Mouse (Mus musculus) heart, adult 8-10 months (tissue): Measurements from ENCODE around the gene Slc47a2. TPM values are rescaled to one million over a fixed set of nuclear protein-coding genes. Genes with fewer than 3 reads are reported as not detected.

ENCODE experiments used
- DNase-seq: peaks from one replicate; pipeline ENCODE4 v3.0.0; 2022; ENCODE audit warnings: low spot score
- total RNA-seq, 4 experiments: library from RNA; stranded (reverse); gene quantifications; 2 replicates each; pipeline ENCODE4 v1.2.4; 2022

Slc47a2 gene
- total RNA-seq, 4 experiments from 2014 or later: 0.09 to 0.14 (median 0.13) TPM; not detected in 1

- DNase-seq: no peak
These were observed 59.1 kb downstream of the Slc47a2 start for GRCm38 (mm10) chr11:61283414-61284049.

GRCm38 (mm10) chr11:61278445-61279077 is 64.1 kb downstream of the Slc47a2 start:
- DNase-seq: no peak

GRCm38 (mm10) chr11:61277937-61278336 is 64.7 kb downstream of the Slc47a2 start:
- no peak for DNase-seq

GRCm38 (mm10) chr11:61276482-61276881 is 66.2 kb downstream of the Slc47a2 start:
- no peak for DNase-seq

DNA sequence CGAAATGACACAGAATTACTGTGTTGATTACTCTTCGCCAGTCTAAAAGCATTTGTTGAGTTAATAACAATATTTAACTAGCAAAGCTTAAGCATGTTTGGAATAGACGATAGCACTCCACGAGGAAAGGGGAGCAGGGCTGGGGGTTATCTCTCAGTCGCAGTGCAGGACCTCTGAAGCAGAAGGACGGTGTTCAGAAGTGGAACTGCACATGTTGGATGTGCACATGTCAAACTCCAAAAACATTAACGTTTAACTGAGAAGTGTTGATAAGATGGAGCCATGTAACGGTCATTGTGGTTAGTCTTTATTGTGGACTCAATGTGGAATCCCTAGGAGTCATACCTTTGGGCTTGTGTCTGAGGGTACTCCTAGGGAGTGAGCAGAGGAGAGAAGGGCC is 67.6 kb downstream of the Slc47a2 start:
- no peak for DNase-seq

DNA sequence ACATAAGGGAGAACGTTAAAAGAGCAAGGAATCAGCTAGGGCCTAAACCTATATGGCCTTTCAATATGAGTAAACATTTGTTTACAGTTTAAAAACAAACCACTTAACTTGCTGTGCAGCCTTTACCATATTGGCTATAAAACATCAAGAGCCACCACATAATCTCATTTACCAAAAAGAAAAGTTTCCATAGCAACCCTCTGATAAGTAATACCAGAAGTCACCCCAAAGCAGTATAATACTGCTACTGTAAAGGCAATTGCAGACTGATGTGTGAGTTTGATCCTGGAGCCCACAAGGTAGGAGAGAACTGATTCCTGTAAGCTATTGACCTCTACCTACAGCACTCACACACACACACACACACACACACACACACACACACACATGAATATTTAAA is 68.2 kb downstream of the Slc47a2 start:
- DNase-seq: no peak

GRCm38 (mm10) chr11:61273928-61274327 is 68.7 kb downstream of the Slc47a2 start:
- no peak for DNase-seq

GRCm38 (mm10) chr11:61271612-61272011 is 71.0 kb downstream of the Slc47a2 start:
- DNase-seq: no peak

- no peak for DNase-seq
These were observed 72.3 kb downstream of the Slc47a2 start for GRCm38 (mm10) chr11:61270406-61270805.

GRCm38 (mm10) chr11:61268626-61269349 is 73.9 kb downstream of the Slc47a2 start:
- DNase-seq: no peak

GRCm38 (mm10) chr11:61266551-61267533 is 75.8 kb downstream of the Slc47a2 start, which contains the start of gene Aldh3a2:
Gene Aldh3a2, minus strand, starts transcription at chr11:61267464.
- peak; percentile 95 for DNase-seq

DNA sequence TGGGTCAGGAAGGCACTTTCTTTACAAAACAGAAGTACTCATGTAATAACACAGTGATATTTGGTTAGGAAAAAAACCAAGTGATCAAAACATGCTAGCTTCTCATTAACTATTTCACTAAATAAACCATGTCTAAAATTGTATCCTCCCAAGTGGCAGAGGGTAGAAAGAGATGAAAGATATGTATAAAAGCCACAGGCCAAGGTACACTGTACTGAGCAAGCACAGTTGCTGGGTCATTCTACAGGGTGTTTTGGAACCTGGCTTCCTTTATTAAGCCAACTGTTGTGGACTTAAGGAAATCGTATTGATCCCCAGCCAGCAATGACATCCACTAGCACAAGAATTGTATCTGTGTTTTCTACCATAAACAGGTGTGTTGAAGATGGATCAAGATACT is 78.8 kb downstream of the Slc47a2 start:
- DNase-seq: no peak

- no peak for DNase-seq
These were observed 80.1 kb downstream of the Slc47a2 start for GRCm38 (mm10) chr11:61262516-61262915.

DNA sequence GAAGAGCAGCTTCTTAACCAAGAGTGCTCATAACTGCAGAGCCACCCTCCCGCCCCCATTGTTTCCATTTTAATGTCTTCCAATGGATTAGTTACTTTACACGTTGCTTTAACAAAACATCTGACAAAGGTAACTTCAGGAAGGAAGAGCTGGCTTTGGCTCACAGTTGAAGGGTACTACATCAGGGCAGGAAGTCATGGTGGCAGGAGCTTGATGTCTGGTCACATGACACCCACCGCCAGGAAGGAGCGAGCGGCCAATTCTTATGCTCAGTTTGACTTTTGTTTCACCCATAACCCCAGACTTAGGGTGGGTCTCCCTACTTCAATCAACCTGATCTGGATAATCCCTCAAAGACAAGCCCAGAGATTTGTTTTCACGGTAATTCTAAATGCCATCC is 83.6 kb downstream of the Slc47a2 start:
- DNase-seq: no peak

DNA sequence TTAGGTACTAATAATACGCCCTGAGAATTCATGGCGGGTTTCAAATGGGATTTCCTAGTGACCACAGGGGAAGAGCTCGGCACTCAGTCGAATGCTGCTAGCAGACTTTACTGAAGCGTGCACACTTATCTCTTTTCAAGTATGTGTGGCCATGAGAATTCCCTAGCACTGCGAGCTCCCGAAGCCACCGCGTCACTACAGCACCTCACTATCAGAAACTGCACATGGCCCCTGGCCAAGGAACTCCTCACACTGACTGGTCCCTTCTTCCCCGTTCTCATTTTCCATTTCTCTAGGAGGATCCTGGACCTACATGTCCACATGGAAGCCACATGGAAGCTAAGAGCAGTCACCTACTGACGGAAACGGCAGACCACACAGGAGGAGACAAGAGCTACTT is 89.9 kb downstream of the Slc47a2 start:
- no peak for DNase-seq

- no peak for DNase-seq
These were observed 90.9 kb downstream of the Slc47a2 start for GRCm38 (mm10) chr11:61251741-61252140.

Other genes with a start within 250 kb of the Slc47a2 start
- gene Tnfrsf13b, start 216.1 kb downstream of the Slc47a2 start, total RNA-seq: under 1 TPM; 0.56 to 0.75 (median 0.70) TPM
- gene Usp22, start 167.8 kb downstream of the Slc47a2 start, total RNA-seq: 10 to 100 TPM; 29.3 to 38.2 (median 30.3) TPM
- gene Aldh3a1, start 135.3 kb downstream of the Slc47a2 start, total RNA-seq: 1 to 10 TPM; 1.2 to 1.8 (median 1.5) TPM
- gene Aldh3a2, start 75.4 kb downstream of the Slc47a2 start, total RNA-seq: 10 to 100 TPM; 32.4 to 40.9 (median 34.3) TPM
- gene Slc47a1, start 35.5 kb upstream of the Slc47a2 start, total RNA-seq: 10 to 100 TPM; 24.9 to 31.1 (median 29.5) TPM
- gene Rnf112, start 111.3 kb upstream of the Slc47a2 start, total RNA-seq: under 1 TPM in 3 of 4 experiments, not detected in 1; 0.12 to 0.14 (median 0.14) TPM
- 10 to 100 TPM in 2 of 4 experiments, 1 to 10 TPM in 2; 7.9 to 11.9 (median 9.9) TPM for gene Mfap4, start 142.6 kb upstream of the Slc47a2 start, total RNA-seq
- 1 to 10 TPM; 4.3 to 5.1 (median 4.7) TPM for gene Mapk7, start 151.5 kb upstream of the Slc47a2 start, total RNA-seq
- gene B9d1, start 162.3 kb upstream of the Slc47a2 start, total RNA-seq: 10 to 100 TPM in 1 of 4 experiments, 1 to 10 TPM in 3; 7.9 to 11.2 (median 8.3) TPM
- 10 to 100 TPM; 21.1 to 28.0 (median 23.5) TPM for gene Epn2, start 236.8 kb upstream of the Slc47a2 start, total RNA-seq